Mouse (Mus musculus) embryonic fibroblast, embryonic 13.5 days (primary cell): ENCODE results near the gene Agpat4. TPM values are rescaled to one million over a fixed set of nuclear protein-coding genes. Genes with fewer than 3 reads are reported as not detected.
"Not testable (repeated sequence)": the region's sequence is repeated elsewhere in the genome, so short reads cannot be mapped to it uniquely, and the experiment has no call there.

Experiments
- H3K27ac ChIP-seq: 2 replicates; pipeline ENCODE4 v1.5.1; 2012; ENCODE audit warnings: low read length, control low read depth, inconsistent platforms; ENCODE audit not compliant: insufficient read depth
- H3K4me1 ChIP-seq: 2 replicates; pipeline ENCODE4 v1.6.1; 2011; ENCODE audit warnings: low read length; ENCODE audit not compliant: control insufficient read depth, insufficient read depth
- H3K4me3 ChIP-seq: 2 replicates; pipeline ENCODE4 v1.5.1; 2011; ENCODE audit warnings: mild to moderate bottlenecking, control low read depth, low read length; ENCODE audit not compliant: insufficient read depth
- CTCF ChIP-seq: IDR thresholded peaks from 2 replicates; pipeline ENCODE4 v1.5.1; 2011; ENCODE audit warnings: mild to moderate bottlenecking, control low read depth, low read length, moderate library complexity, borderline replicate concordance; ENCODE audit not compliant: insufficient read depth
- POLR2A ChIP-seq: IDR thresholded peaks from 2 replicates; pipeline ENCODE4 v1.6.1; 2011; ENCODE audit warnings: low read depth, mild to moderate bottlenecking, control low read depth, low read length, moderate library complexity
- polyA plus RNA-seq: library from polyadenylated mRNA; stranded (reverse); fragments of >200 nt; gene quantifications from 2 replicates; pipeline ENCODE4 v1.2.4, GENCODE M21; 2011; ENCODE audit warnings: low read depth; ENCODE audit not compliant: missing spikeins, insufficient read length

The Agpat4 gene
- polyA plus RNA-seq, 1 experiment = 37.0 TPM

DNA sequence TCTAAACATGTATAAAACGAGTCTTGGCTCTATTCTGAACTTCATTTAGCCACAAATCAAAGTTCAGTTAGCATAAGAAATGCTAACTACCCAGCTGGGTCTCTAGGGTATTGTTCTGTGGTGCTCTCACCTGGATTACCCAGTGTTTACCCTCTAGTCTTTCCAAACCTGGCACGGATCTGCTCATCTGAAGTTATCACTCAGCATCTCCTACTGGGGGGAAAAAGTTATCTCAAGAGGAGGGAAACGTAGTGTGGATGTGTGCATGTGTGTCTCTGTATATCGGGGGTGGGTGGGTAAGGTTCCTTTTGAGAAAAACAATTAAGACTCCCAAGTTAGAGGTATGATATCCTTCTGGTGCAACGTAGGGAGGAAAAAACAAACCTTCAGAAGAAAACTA is 1.8 kb downstream of the Agpat4 start:
- H3K4me3 ChIP-seq = peak overlapping the region; percentile 62
- peaks cover 4% of the 10 kb centered on the region for H3K4me1 ChIP-seq
- TF ChIP-seq CTCF (no peak), POLR2A (no peak)
- no peak overlapping the region for H3K27ac ChIP-seq

DNA sequence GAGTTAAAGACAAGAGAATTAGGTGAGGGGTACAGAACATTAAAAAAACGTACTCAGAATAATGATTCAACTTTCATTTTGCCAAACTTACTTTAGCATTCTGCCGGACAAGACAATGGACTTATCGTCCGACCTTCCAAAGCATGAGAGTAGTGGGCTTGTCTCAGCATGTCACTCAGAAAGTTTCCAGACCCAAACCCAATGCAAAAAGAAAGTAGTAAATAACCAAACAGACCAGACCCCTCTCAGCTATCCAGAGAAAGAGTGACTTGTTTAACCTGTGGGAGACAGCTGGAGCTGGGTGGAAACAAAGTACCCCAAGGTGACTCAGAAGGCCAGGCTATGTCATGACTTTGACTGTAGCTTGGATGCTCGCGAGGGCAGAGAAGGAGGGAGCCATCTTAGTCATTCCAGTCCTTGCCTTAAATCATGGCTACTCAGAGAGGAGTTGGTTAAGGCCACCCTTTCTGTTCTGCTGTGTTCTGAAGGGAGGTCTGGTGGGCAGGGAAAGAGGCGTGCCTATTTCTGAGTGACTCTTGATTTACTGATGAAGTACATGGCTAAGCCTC is 2.8 kb downstream of the Agpat4 start:
- Histone ChIP-seq H3K27ac (no peak overlapping the region), H3K4me3 (no peak overlapping the region), H3K4me1 (peaks cover 4% of the 10 kb centered on the region)
- TF ChIP-seq POLR2A (no peak), CTCF (no peak)

DNA sequence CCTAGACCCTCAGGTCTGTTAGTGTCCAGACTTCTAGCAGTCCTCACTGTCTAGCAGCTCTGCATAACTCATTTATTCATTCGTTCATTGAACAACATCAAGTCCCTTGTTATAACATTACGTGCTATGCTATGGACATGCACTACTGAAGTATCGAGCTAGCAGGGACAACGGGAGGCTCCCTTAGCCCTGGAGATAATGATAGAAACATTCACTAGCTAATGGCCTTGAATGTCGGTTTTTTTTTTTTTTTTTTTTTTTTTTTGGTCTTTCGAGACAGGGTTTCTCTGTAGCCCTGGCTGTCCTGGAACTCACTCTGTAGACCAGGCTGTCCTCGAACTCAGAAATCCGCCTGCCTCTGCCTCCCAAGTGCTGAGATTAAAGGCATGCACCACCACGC is 3.8 kb downstream of the Agpat4 start:
- H3K4me1 ChIP-seq, H3K27ac ChIP-seq, H3K4me3 ChIP-seq: not testable (repeated sequence)

GRCm38 (mm10) chr17:12123168-12123567 is 4.7 kb downstream of the Agpat4 start:
- H3K4me3 ChIP-seq = no peak overlapping the region

DNA sequence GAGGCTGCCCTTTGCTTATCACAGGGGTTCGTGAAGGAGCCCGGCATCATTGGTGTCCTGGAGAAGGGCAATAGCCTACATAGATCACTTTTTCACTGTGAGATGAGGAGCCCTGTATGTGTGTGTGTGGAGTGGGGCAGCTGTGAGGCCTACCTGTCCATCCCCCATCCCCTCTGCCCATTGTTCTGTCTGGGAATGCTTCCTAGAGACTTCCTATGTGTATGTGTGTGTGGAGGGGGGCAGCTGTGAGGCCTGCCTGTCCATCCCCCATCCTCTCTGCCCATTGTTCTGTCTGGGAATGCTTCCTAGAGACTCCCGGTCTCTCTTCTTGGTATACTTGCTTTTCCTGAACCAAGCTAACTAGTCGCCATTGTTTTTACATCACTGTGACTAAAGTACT is 8.6 kb downstream of the Agpat4 start:
- Histone ChIP-seq H3K27ac (no peak overlapping the region), H3K4me3 (no peak overlapping the region), H3K4me1 (peaks cover 2% of the 10 kb centered on the region; the same call in 1 of the 2 replicates)
- TF ChIP-seq POLR2A = no peak
- no peak for TF ChIP-seq CTCF

More at GRCm38 (mm10) chr17:12123168-12123567, 4.7 kb downstream of the Agpat4 start:
- Histone ChIP-seq H3K27ac (no peak overlapping the region), H3K4me1 (peaks cover 4% of the 10 kb centered on the region)
- TF ChIP-seq CTCF (no peak), POLR2A (no peak)

DNA sequence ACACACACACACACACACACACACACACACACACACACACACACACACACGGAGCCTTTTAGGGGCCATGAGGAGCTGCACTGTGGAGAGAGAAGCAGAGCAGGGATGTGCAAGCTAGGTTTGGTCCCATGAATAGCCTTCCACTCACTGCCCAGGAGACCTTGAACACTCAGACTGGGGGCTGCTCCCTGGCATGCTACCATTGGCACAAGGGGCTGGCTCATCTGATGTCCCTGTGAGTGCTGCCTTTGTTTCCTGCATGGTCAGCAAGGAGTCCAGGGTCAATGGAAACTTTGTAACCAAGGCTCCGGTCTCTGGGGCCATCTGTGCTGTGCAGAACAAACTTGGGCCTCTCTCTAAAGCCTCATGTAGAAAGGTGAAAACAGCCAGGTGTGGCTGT is 10.5 kb downstream of the Agpat4 start:
- no peak for TF ChIP-seq POLR2A
- H3K4me3 ChIP-seq = no peak overlapping the region

DNA sequence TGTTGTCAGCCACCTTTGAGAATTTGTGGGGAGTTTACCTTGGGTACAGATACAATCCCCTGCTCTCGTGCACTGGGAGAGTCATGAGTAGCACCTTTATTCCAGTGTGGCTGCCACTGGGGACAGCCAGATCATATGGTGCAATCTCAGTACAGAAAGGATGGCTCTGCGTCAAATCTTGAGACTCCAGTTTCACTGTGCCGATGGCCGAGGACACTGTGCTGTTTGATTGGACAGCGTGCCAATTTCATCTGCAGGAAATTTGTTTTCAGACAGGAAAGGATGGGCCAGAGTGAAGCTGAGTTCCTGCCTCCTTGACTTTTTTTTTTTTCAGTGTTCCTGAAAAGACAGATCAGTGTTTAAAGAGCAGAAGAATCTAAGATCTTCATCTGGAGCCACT is 12.7 kb downstream of the Agpat4 start:
- no peak overlapping the region for H3K27ac ChIP-seq
- H3K4me1 ChIP-seq = no peaks in the 10 kb centered on the region
- TF ChIP-seq POLR2A (no peak), CTCF (no peak)
- no peak overlapping the region for H3K4me3 ChIP-seq

More for the DNA sequence above, 10.5 kb downstream of the Agpat4 start:
- Histone ChIP-seq H3K4me1 (no peaks in the 10 kb centered on the region), H3K27ac (no peak overlapping the region)

- H3K4me3 ChIP-seq = no peak overlapping the region
- H3K27ac ChIP-seq = no peak overlapping the region
- H3K4me1 ChIP-seq = no peaks in the 10 kb centered on the region
- no peak for TF ChIP-seq CTCF
- no peak for TF ChIP-seq POLR2A
These were observed 13.1 kb downstream of the Agpat4 start for GRCm38 (mm10) chr17:12131581-12131980.

DNA sequence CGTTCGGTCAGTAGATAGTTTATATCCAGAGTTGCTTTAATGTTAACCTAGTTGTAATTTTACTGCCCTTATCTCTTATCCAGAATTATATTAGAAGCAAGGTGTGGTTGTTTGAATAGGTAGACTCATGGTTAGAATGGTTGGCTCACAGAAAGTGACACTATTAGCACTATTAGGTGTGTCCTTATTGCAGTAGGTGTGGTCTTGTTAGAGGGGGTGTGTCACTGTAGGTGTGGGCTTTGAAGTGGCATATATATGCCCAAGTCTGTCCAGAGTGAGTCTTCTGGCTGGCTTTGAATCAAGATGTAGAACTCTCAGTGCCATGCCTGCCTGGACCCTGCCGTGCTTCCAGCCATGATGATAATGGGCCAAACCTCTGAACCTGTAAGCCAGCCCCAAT is 14.4 kb downstream of the Agpat4 start:
- Histone ChIP-seq H3K4me1 (no peaks in the 10 kb centered on the region), H3K27ac (no peak overlapping the region), H3K4me3 (no peak overlapping the region)
- TF ChIP-seq CTCF (no peak), POLR2A (no peak)

GRCm38 (mm10) chr17:12133985-12134384 is 15.5 kb downstream of the Agpat4 start:
- Histone ChIP-seq H3K27ac (no peak overlapping the region), H3K4me1 (no peaks in the 10 kb centered on the region), H3K4me3 (no peak overlapping the region)
- TF ChIP-seq CTCF (no peak), POLR2A (no peak)
